In the genomic region with DNA sequence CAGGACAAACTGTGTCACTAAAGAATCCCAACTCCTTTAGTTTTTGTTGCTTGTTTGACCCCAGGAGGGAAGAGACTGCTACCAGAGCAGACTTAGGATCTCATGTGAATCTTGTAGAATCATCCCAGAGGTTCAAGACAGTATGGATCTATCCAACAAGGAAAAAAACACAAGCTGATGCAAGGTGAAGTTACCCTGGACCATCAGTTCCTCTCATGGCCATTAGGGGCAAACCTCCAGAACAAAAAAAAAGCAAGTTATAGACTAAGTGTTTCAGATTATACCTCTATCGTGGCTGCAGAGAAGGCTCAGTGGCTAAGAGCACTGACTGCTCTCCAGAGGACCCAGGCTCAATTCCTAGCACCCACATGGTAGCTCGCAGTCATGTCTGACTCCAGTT, we compare ENCODE assay signal across 21 mouse cellular contexts.
DNase-seq lines count a peak whose midpoint lies in the region; ATAC-seq and TF ChIP-seq lines count a peak whose summit lies in the region.
"Had no signal": no experiment of that assay in that cellular context is flagged by ENCODE, and none has a peak within 500 bp of the region (broad histone marks: within the 10 kb centered on the region; RNA-seq: fewer than 3 reads in every experiment).

No protein-coding gene starts in this region.

- no peaks in the 10 kb centered on the region for H3K9me3 ChIP-seq in embryonic facial prominence, embryonic 11.5 days (replicated peaks; ENCODE audit: control insufficient read depth, low read length)
- no peaks in the 10 kb centered on the region for H3K9me3 ChIP-seq in embryonic facial prominence, embryonic 10.5 days
- no peaks in the 10 kb centered on the region for H3K9me3 ChIP-seq in heart, postnatal 0 days (replicated peaks; ENCODE audit: control insufficient read depth, low read length)
- no peaks in the 10 kb centered on the region for H3K9me3 ChIP-seq in E14TG2a.4 (ENCODE audit: low read length)
- no peaks in the 10 kb centered on the region for H3K9me3 ChIP-seq in intestine, embryonic 15.5 days
- H3K9me3 ChIP-seq: embryonic facial prominence, embryonic 12.5 days; heart, embryonic 15.5 days had no signal

- H3K36me3 ChIP-seq in embryonic facial prominence, embryonic 11.5 days (replicated peaks; ENCODE audit: control insufficient read depth, insufficient read depth, low read depth, low read length), result no peaks in the 10 kb centered on the region
- no peaks in the 10 kb centered on the region for H3K36me3 ChIP-seq in embryonic facial prominence, embryonic 10.5 days (replicated peaks)
- H3K36me3 ChIP-seq in heart, postnatal 0 days (replicated peaks; ENCODE audit: control insufficient read depth, insufficient read depth, low read length), result no peaks in the 10 kb centered on the region
- no peaks in the 10 kb centered on the region for H3K36me3 ChIP-seq in E14TG2a.4 (ENCODE audit: insufficient read depth, low read length)
- no peaks in the 10 kb centered on the region for H3K36me3 ChIP-seq in intestine, embryonic 15.5 days
- H3K36me3 ChIP-seq: embryonic facial prominence, embryonic 12.5 days; heart, embryonic 15.5 days had no signal

- no peak overlapping the region for H3K4me3 ChIP-seq in embryonic facial prominence, embryonic 11.5 days (ENCODE audit: low read depth, low read length)
- H3K4me3 ChIP-seq in embryonic facial prominence, embryonic 10.5 days, result no peak overlapping the region
- H3K4me3 ChIP-seq in heart, postnatal 0 days (ENCODE audit: low read depth, low read length), result no peak overlapping the region
- no peak overlapping the region for H3K4me3 ChIP-seq in left cerebral cortex, adult 2 months
- no peak overlapping the region for H3K4me3 ChIP-seq in E14TG2a.4 (replicated peaks; ENCODE audit: low read length)
- no peak overlapping the region for H3K4me3 ChIP-seq in intestine, embryonic 15.5 days (replicated peaks)
- H3K4me3 ChIP-seq: embryonic facial prominence, embryonic 12.5 days; heart, embryonic 15.5 days had no signal

- no peak overlapping the region for H3K9ac ChIP-seq in embryonic facial prominence, embryonic 11.5 days (replicated peaks; ENCODE audit: low read length)
- H3K9ac ChIP-seq in heart, postnatal 0 days (replicated peaks; ENCODE audit: low read depth, low read length), result no peak overlapping the region
- H3K9ac ChIP-seq in intestine, embryonic 15.5 days, result no peak overlapping the region
- H3K9ac ChIP-seq: embryonic facial prominence, embryonic 12.5 days; heart, embryonic 15.5 days had no signal

- H3K27ac ChIP-seq in embryonic facial prominence, embryonic 11.5 days (replicated peaks; ENCODE audit: low read depth, low read length), result no peak overlapping the region
- H3K27ac ChIP-seq in embryonic facial prominence, embryonic 10.5 days (replicated peaks), result no peak overlapping the region
- H3K27ac ChIP-seq in heart, postnatal 0 days (ENCODE audit: low read depth), result no peak overlapping the region
- no peak overlapping the region for H3K27ac ChIP-seq in left cerebral cortex, adult 2 months
- no peak overlapping the region for H3K27ac ChIP-seq in intestine, embryonic 15.5 days
- H3K27ac ChIP-seq: embryonic facial prominence, embryonic 12.5 days; heart, embryonic 15.5 days had no signal

- 72% methylated on average over 2 of the region's 2 CpGs for WGBS in embryonic facial prominence, embryonic 11.5 days
- WGBS in embryonic facial prominence, embryonic 10.5 days, result 84% methylated on average over 2 of the region's 2 CpGs
- WGBS in heart, postnatal 0 days, result 68% methylated on average over 2 of the region's 2 CpGs
- 78% methylated on average over 2 of the region's 2 CpGs for WGBS in intestine, embryonic 15.5 days

- H3K4me2 ChIP-seq in embryonic facial prominence, embryonic 11.5 days (ENCODE audit: low read depth, low read length), result no peak overlapping the region
- no peak overlapping the region for H3K4me2 ChIP-seq in heart, postnatal 0 days (ENCODE audit: low read depth, low read length)
- H3K4me2 ChIP-seq in intestine, embryonic 15.5 days (replicated peaks), result no peak overlapping the region
- H3K4me2 ChIP-seq: embryonic facial prominence, embryonic 12.5 days; heart, embryonic 15.5 days had no signal

- intact Hi-C loops in heart, postnatal 25 days (cut with DNase I), result no loop called here
- intact Hi-C loops in left cerebral cortex, adult 2 months (cut with DNase I), result no loop called here
- intact Hi-C loops in left cerebral cortex, postnatal 14 days (cut with DNase I), result no loop called here

- TF ChIP-seq CTCF in heart, postnatal 0 days (IDR thresholded peaks at IDR 0.05; ENCODE audit: low read depth), result peak; percentile 13; the same call in 1 of the 2 replicates
- TF ChIP-seq CTCF in left cerebral cortex, adult 2 months (IDR thresholded peaks at IDR 0.05), result peak; percentile 42
- TF ChIP-seq CTCF in E14TG2a.4 (conservative IDR thresholded peaks at IDR 0.05; ENCODE audit: low read length), result peak; percentile 30; the same call in 1 of the 2 replicates

- peak; percentile 7 for DNase-seq in embryonic facial prominence, embryonic 11.5 days (ENCODE audit: low spot score)
- no peak for DNase-seq in embryonic facial prominence, embryonic 10.5 days (ENCODE audit: low spot score)
- no peak for DNase-seq in heart, postnatal 0 days (ENCODE audit: low spot score)
- DNase-seq in heart, postnatal 25 days (ENCODE audit: low spot score), result no peak
- no peak for DNase-seq in left cerebral cortex, adult 2 months (ENCODE audit: extremely low spot score in 1 of 2, low spot score in 2 of 2)
- DNase-seq in left cerebral cortex, postnatal 14 days (ENCODE audit: low spot score in 2 of 2), result no peak
- DNase-seq: adrenal gland, adult 2 months; adrenal gland, postnatal 25 days; B cell, adult 2 months; cerebellum, adult 18-20 months; cerebellum, adult 9-11 months; cerebellum, postnatal 36 days; gastrocnemius, postnatal 14 days; heart, postnatal 36 days had no signal

- no peak for ATAC-seq in embryonic facial prominence, embryonic 11.5 days (replicated peaks; ENCODE audit: insufficient number of reproducible peaks, low FRiP score, low TSS enrichment, low read depth)
- ATAC-seq in heart, postnatal 0 days (ENCODE audit: insufficient read depth, low read depth), result no peak
- no peak for ATAC-seq in intestine, embryonic 15.5 days
- ATAC-seq: CD4-positive, CD25-positive, alpha-beta regulatory T cell, adult 4 months; forebrain, embryonic 16.5 days; hindbrain, embryonic 16.5 days had no signal

- H3K27me3 ChIP-seq in embryonic facial prominence, embryonic 11.5 days (ENCODE audit: control insufficient read depth, insufficient read depth, low read length), result no peaks in the 10 kb centered on the region
- no peaks in the 10 kb centered on the region for H3K27me3 ChIP-seq in embryonic facial prominence, embryonic 10.5 days (replicated peaks; ENCODE audit: low read depth, poor library complexity, severe bottlenecking)
- no peaks in the 10 kb centered on the region for H3K27me3 ChIP-seq in heart, postnatal 0 days (ENCODE audit: control insufficient read depth, insufficient read depth, low read length)
- 0 out of 2 replicates have a peak, but pooled peaks cover 2% of the 10 kb centered on the region for H3K27me3 ChIP-seq in E14TG2a.4 (ENCODE audit: insufficient read depth, low read length)
- H3K27me3 ChIP-seq in intestine, embryonic 15.5 days (replicated peaks), result no peaks in the 10 kb centered on the region
- H3K27me3 ChIP-seq: embryonic facial prominence, embryonic 12.5 days; heart, embryonic 15.5 days had no signal

- H3K4me1 ChIP-seq in embryonic facial prominence, embryonic 11.5 days (ENCODE audit: control insufficient read depth, insufficient read depth, low read length), result no peaks in the 10 kb centered on the region
- H3K4me1 ChIP-seq in embryonic facial prominence, embryonic 10.5 days, result 0 out of 2 replicates have a peak, but pooled peaks cover 5% of the 10 kb centered on the region
- no peaks in the 10 kb centered on the region for H3K4me1 ChIP-seq in heart, postnatal 0 days (ENCODE audit: control insufficient read depth, insufficient read depth)
- H3K4me1 ChIP-seq in E14TG2a.4 (replicated peaks; ENCODE audit: low read depth, low read length), result no peaks in the 10 kb centered on the region
- H3K4me1 ChIP-seq in intestine, embryonic 15.5 days (replicated peaks), result no peaks in the 10 kb centered on the region
- H3K4me1 ChIP-seq: embryonic facial prominence, embryonic 12.5 days; heart, embryonic 15.5 days had no signal

- TF ChIP-seq EP300 in heart, postnatal 0 days (IDR thresholded peaks at IDR 0.05; ENCODE audit: low read depth), result no peak
